Mouse (Mus musculus) heart, postnatal 0 days (tissue): ENCODE measurements at regions not wholly inside any gene's neighbourhood (a gene's known extent, or its start where the extent isn't known, plus 50 kb on each side); places are given as distances from the start of the nearest gene placed in this dataset.
"Not testable (repeated sequence)": the region's sequence is repeated elsewhere in the genome, so short reads cannot be mapped to it uniquely, and the experiment has no call there.

Source experiments
- ATAC-seq: fragments of 200-750 bp; cut with Nextera tagmentation; 2 replicates; pipeline ENCODE4 v1.8.0; 2017; ENCODE audit warnings: low read depth, moderate number of reproducible peaks, moderate library complexity; ENCODE audit not compliant: insufficient read depth
- DNase-seq: peaks from one replicate; pipeline ENCODE4 v3.0.0-alpha.2; 2016; ENCODE audit warnings: low spot score
- H3K27ac ChIP-seq: fragments of 300-500 bp; sonication (generic); 2 replicates; pipeline ENCODE4 v1.5.1; 2014; ENCODE audit warnings: low read depth, mild to moderate bottlenecking
- H3K27me3 ChIP-seq: fragments of 300-500 bp; sonication (generic); 2 replicates; pipeline ENCODE4 v1.6.1; 2014; ENCODE audit warnings: low read length, mixed read lengths; ENCODE audit not compliant: control insufficient read depth, insufficient read depth
- H3K36me3 ChIP-seq: fragments of 300-500 bp; sonication (generic); replicated peaks from 2 replicates; pipeline ENCODE4 v1.6.1; 2014; ENCODE audit warnings: low read length, mixed read lengths; ENCODE audit not compliant: control insufficient read depth, insufficient read depth
- H3K4me1 ChIP-seq: fragments of 300-500 bp; sonication (generic); 2 replicates; pipeline ENCODE4 v1.6.1; 2014; ENCODE audit warnings: antibody characterized with exemption; ENCODE audit not compliant: control insufficient read depth, insufficient read depth
- H3K4me2 ChIP-seq: fragments of 300-500 bp; sonication (generic); 2 replicates; pipeline ENCODE4 v1.6.1; 2014; ENCODE audit warnings: low read depth, mild to moderate bottlenecking, low read length, moderate library complexity
- H3K4me3 ChIP-seq: fragments of 300-500 bp; sonication (generic); 2 replicates; pipeline ENCODE4 v1.5.1; 2014; ENCODE audit warnings: low read depth, low read length
- H3K9ac ChIP-seq: fragments of 300-500 bp; sonication (generic); replicated peaks from 2 replicates; pipeline ENCODE4 v1.6.1; 2014; ENCODE audit warnings: low read depth, low read length, mixed read lengths
- H3K9me3 ChIP-seq: fragments of 300-500 bp; sonication (generic); replicated peaks from 2 replicates; pipeline ENCODE4 v1.6.1; 2016; ENCODE audit warnings: low read length; ENCODE audit not compliant: control insufficient read depth
- CTCF ChIP-seq: IDR thresholded peaks from 2 replicates; pipeline ENCODE4 v1.5.1; 2016; ENCODE audit warnings: antibody characterized with exemption, control low read depth, low read depth
- EP300 ChIP-seq: IDR thresholded peaks from 2 replicates; pipeline ENCODE4 v1.6.1; 2016; ENCODE audit warnings: antibody characterized with exemption, low read depth
- WGBS: fragments of 180-500 bp; shearing (Covaris S2); extraction: QIAGEN DNeasy Blood & Tissue Kit; methylation state at CpG from one replicate; pipeline ENCODE4 v1.1.7; 2014; 5-methylcytosine and 5-hydroxymethylcytosine counted together

DNA sequence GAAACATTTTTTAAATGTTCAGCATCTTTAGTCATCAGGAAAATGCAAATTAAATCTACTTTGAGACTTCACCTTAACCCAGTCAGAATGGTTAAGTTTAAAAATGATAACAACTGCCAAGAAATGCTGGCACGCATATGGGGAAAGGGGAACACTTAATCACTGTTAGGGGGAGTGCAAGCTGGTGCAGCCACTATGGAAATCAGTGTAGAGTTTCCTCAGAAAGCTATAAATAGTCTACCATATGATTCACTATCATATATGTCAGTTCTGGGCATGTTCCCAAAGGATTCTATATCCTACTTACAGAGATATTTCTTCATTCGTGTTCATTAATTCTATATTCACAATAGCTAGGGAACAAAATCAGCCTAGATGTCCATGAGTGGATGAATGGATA, 61.6 kb upstream of the Tra2b start:
- Histone ChIP-seq H3K4me1 (no peaks in the 10 kb centered on the region), H3K4me3 (no peak overlapping the region), H3K36me3 (no peaks in the 10 kb centered on the region), H3K27ac (no peak overlapping the region), H3K4me2 (no peak overlapping the region), H3K9ac (no peak overlapping the region), H3K27me3 (no peaks in the 10 kb centered on the region), H3K9me3 (peaks cover 10% of the 10 kb centered on the region; the same call in 1 of the 2 replicates)
- ATAC-seq (no peak), DNase-seq (no peak)
- TF ChIP-seq CTCF (no peak), EP300 (no peak)
- WGBS: 45% methylated on average over 2 of the region's 2 CpGs

GRCm38 (mm10) chr16:22325161-22325560, 59.4 kb upstream of the Tra2b start:
- not testable (repeated sequence) for H3K4me1 ChIP-seq, H3K9ac ChIP-seq, H3K9me3 ChIP-seq, H3K27me3 ChIP-seq, DNase-seq, ATAC-seq, H3K27ac ChIP-seq, H3K36me3 ChIP-seq, H3K4me3 ChIP-seq, H3K4me2 ChIP-seq
- 37% methylated on average over 5 of the region's 5 CpGs for WGBS

GRCm38 (mm10) chr16:22316251-22316711, 50.5 kb upstream of the Tra2b start:
- H3K36me3 ChIP-seq: no peaks in the 10 kb centered on the region
- TF ChIP-seq CTCF: no peak
- no peak for TF ChIP-seq EP300
- no peaks in the 10 kb centered on the region for H3K27me3 ChIP-seq
- no peak for ATAC-seq
- no peak overlapping the region for H3K4me2 ChIP-seq
- no peak overlapping the region for H3K9ac ChIP-seq
- WGBS: 77% methylated on average over 8 of the region's 8 CpGs
- no peak overlapping the region for H3K27ac ChIP-seq
- DNase-seq: peak; percentile 29
- no peaks in the 10 kb centered on the region for H3K9me3 ChIP-seq
- H3K4me3 ChIP-seq: no peak overlapping the region
- H3K4me1 ChIP-seq: no peaks in the 10 kb centered on the region
